Comparison of ENCODE assay signal across 13 mouse cellular contexts in the genomic region with DNA sequence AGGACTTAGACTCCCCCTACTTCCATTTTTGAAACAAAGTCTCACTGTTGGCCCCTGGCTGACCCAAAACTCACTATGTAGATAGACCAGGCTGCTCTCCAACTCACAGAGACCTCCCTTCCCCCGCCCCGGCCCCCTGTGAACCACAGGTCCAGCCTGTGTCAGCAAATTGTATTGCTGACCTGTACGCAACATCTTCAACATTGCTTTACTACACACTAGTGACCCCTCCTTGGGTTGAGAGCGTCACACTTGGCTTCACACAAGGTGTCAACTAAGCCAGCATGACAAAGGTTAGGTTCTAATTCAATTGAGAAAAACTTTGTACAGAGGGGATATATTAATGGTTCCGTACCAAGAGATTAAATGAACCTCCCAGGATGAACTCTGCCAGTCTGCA. TPM values are rescaled to one million over a fixed set of nuclear protein-coding genes. Genes with fewer than 3 reads are reported as not detected.
DNase-seq lines count a peak whose midpoint lies in the region; ATAC-seq lines count a peak whose summit lies in the region.
"Had no signal": no experiment of that assay in that cellular context is flagged by ENCODE, and none has a peak within 500 bp of the region (broad histone marks: within the 10 kb centered on the region; RNA-seq: fewer than 3 reads in every experiment).

No protein-coding gene starts in this region.

- no peaks in the 10 kb centered on the region for H3K9me3 ChIP-seq in limb, embryonic 12.5 days
- H3K9me3 ChIP-seq in limb, embryonic 10.5 days (replicated peaks): no peaks in the 10 kb centered on the region
- no peaks in the 10 kb centered on the region for H3K9me3 ChIP-seq in liver, embryonic 13.5 days (replicated peaks)
- H3K9me3 ChIP-seq: embryonic facial prominence, embryonic 15.5 days; intestine, embryonic 15.5 days had no signal

- H3K4me1 ChIP-seq in limb, embryonic 12.5 days (replicated peaks): peaks cover 6% of the 10 kb centered on the region
- peaks cover 5% of the 10 kb centered on the region; the same call in 1 of the 2 replicates for H3K4me1 ChIP-seq in limb, embryonic 10.5 days
- peaks cover 28% of the 10 kb centered on the region for H3K4me1 ChIP-seq in liver, embryonic 13.5 days (replicated peaks)
- H3K4me1 ChIP-seq: intestine, embryonic 15.5 days had no signal

- H3K4me2 ChIP-seq in limb, embryonic 12.5 days: peak overlapping the region; percentile 58; the same call in 1 of the 2 replicates
- H3K4me2 ChIP-seq in liver, embryonic 13.5 days: peak overlapping the region; percentile 82; the same call in 1 of the 2 replicates

- no peak for ATAC-seq in limb, embryonic 12.5 days (ENCODE audit: insufficient number of reproducible peaks, insufficient read depth, low FRiP score, low TSS enrichment, low read depth)
- no peak for ATAC-seq in liver, embryonic 13.5 days (ENCODE audit: low read depth)
- no peak for ATAC-seq in frontal cortex, adult (ENCODE audit: low TSS enrichment)

- H3K36me3 ChIP-seq in limb, embryonic 12.5 days: peaks cover 8% of the 10 kb centered on the region; the same call in 1 of the 2 replicates
- peaks cover 16% of the 10 kb centered on the region for H3K36me3 ChIP-seq in limb, embryonic 10.5 days
- H3K36me3 ChIP-seq in liver, embryonic 13.5 days: no peaks in the 10 kb centered on the region; the same call in 1 of the 2 replicates
- H3K36me3 ChIP-seq: embryonic facial prominence, embryonic 15.5 days; intestine, embryonic 15.5 days had no signal

- WGBS in limb, embryonic 12.5 days: 94% methylated on average over 5 of the region's 5 CpGs
- 93% methylated on average over 5 of the region's 5 CpGs for WGBS in limb, embryonic 10.5 days
- 90% methylated on average over 5 of the region's 5 CpGs for WGBS in liver, embryonic 13.5 days (ENCODE audit: insufficient replicate concordance)

- H3K9ac ChIP-seq in limb, embryonic 12.5 days (replicated peaks): no peak overlapping the region
- H3K9ac ChIP-seq in liver, embryonic 13.5 days: no peak overlapping the region
- H3K9ac ChIP-seq: intestine, embryonic 15.5 days had no signal

- peak; percentile 15 to 24 for DNase-seq in cerebellum, postnatal 10 days
- no peak for DNase-seq in cerebellum, adult 11 months
- DNase-seq in limb, embryonic 10.5 days (ENCODE audit: low spot score): no peak
- DNase-seq in kidney, adult 9 months: peak; percentile 76
- DNase-seq in liver, embryonic 13.5 days: no peak
- DNase-seq in ovary, postnatal 14 days (ENCODE audit: low spot score): no peak
- DNase-seq: B cell, adult 2 months; lung, postnatal 36 days; right cerebral cortex, postnatal 25 days had no signal

- H3K27ac ChIP-seq in limb, embryonic 12.5 days: no peak overlapping the region
- H3K27ac ChIP-seq in limb, embryonic 10.5 days: no peak overlapping the region
- H3K27ac ChIP-seq in liver, embryonic 13.5 days: no peak overlapping the region
- H3K27ac ChIP-seq: intestine, embryonic 15.5 days had no signal

- H3K27me3 ChIP-seq in limb, embryonic 12.5 days: no peaks in the 10 kb centered on the region
- H3K27me3 ChIP-seq in limb, embryonic 10.5 days (ENCODE audit: low read depth, poor library complexity, severe bottlenecking): no peaks in the 10 kb centered on the region
- H3K27me3 ChIP-seq in liver, embryonic 13.5 days: peaks cover 18% of the 10 kb centered on the region; the same call in 1 of the 2 replicates
- H3K27me3 ChIP-seq: embryonic facial prominence, embryonic 15.5 days; intestine, embryonic 15.5 days had no signal

- H3K4me3 ChIP-seq in limb, embryonic 12.5 days (replicated peaks): no peak overlapping the region; the same call in 1 of the 2 replicates
- no peak overlapping the region for H3K4me3 ChIP-seq in limb, embryonic 10.5 days
- peak overlapping the region; percentile 91 for H3K4me3 ChIP-seq in liver, embryonic 13.5 days (replicated peaks)

RNA-seq across cellular contexts. Expression of gene Glg1, which starts 1.2 kb away (rescaled TPM):
- 87.5 and 99.2 TPM in 2 replicates for polyA plus RNA-seq in limb, embryonic 12.5 days (2016; fragmentation: Nextera tagmentation; extraction: Ambion mirVana)
- polyA plus RNA-seq in limb, embryonic 10.5 days (2016; fragmentation: Nextera tagmentation; extraction: Ambion mirVana): 57.3 and 67.3 TPM in 2 replicates
- 14.3 and 17.1 TPM in 2 replicates for polyA plus RNA-seq in liver, embryonic 13.5 days (2015; fragmentation: Nextera tagmentation; extraction: Ambion mirVana)

RNA-seq across cellular contexts. Expression of gene Rfwd3, which starts 39.8 kb away (rescaled TPM):
- polyA plus RNA-seq in limb, embryonic 12.5 days (2016; fragmentation: Nextera tagmentation; extraction: Ambion mirVana): 80.2 and 80.3 TPM in 2 replicates
- polyA plus RNA-seq in limb, embryonic 10.5 days (2016; fragmentation: Nextera tagmentation; extraction: Ambion mirVana): 103 and 108 TPM in 2 replicates
- polyA plus RNA-seq in liver, embryonic 13.5 days (2015; fragmentation: Nextera tagmentation; extraction: Ambion mirVana): 45.7 and 60.4 TPM in 2 replicates

Comparison
In these comparisons a context has a peak if more than half of its experiments do, and no peak if none do; other contexts are left out.
1. DNase-seq: peak in cerebellum, postnatal 10 days (2 of 2) and kidney, adult 9 months (single experiment); none in cerebellum, adult 11 months (single experiment), limb, embryonic 10.5 days (single experiment), liver, embryonic 13.5 days (single experiment) and ovary, postnatal 14 days (single experiment).